Mouse (Mus musculus) midbrain, embryonic 12.5 days (tissue): ENCODE results near the gene Cd300e. TPM values are rescaled to one million over a fixed set of nuclear protein-coding genes. Genes with fewer than 3 reads are reported as not detected.

Experiments
- ATAC-seq: fragments of 200-750 bp; cut with Nextera tagmentation; 2 replicates; pipeline ENCODE4 v1.8.0; 2017; ENCODE audit warnings: low read depth, moderate TSS enrichment, moderate library complexity; ENCODE audit not compliant: low FRiP score
- H3K27ac ChIP-seq: fragments of 300-500 bp; sonication (generic); replicated peaks from 2 replicates; pipeline ENCODE4 v1.5.1; 2016; ENCODE audit warnings: mild to moderate bottlenecking
- H3K27me3 ChIP-seq: fragments of 300-500 bp; sonication (generic); 2 replicates; pipeline ENCODE4 v1.6.1; 2016; ENCODE audit warnings: mild to moderate bottlenecking
- H3K36me3 ChIP-seq: fragments of 300-500 bp; sonication (generic); 2 replicates; pipeline ENCODE4 v1.6.1; 2016
- H3K4me1 ChIP-seq: fragments of 300-500 bp; sonication (generic); 2 replicates; pipeline ENCODE4 v1.6.1; 2016
- H3K4me2 ChIP-seq: fragments of 300-500 bp; sonication (generic); replicated peaks from 2 replicates; pipeline ENCODE4 v1.6.1; 2016; ENCODE audit warnings: mild to moderate bottlenecking, moderate library complexity
- H3K4me3 ChIP-seq: fragments of 300-500 bp; sonication (generic); 2 replicates; pipeline ENCODE4 v1.5.1; 2016; ENCODE audit warnings: mild to moderate bottlenecking
- H3K9ac ChIP-seq: fragments of 300-500 bp; sonication (generic); replicated peaks from 2 replicates; pipeline ENCODE4 v1.6.1; 2016; ENCODE audit warnings: mild to moderate bottlenecking, moderate library complexity
- H3K9me3 ChIP-seq: fragments of 300-500 bp; sonication (generic); 2 replicates; pipeline ENCODE4 v1.6.1; 2016; ENCODE audit warnings: mild to moderate bottlenecking
- WGBS: fragments of 180-500 bp; shearing (Covaris S2); methylation state at CpG from one replicate; pipeline ENCODE4 v1.1.7; 2016; 5-methylcytosine and 5-hydroxymethylcytosine counted together
- polyA plus RNA-seq: library from polyadenylated mRNA; unstranded; fragments of >200 nt; fragmentation: Nextera tagmentation; extraction: Ambion mirVana; gene quantifications from 2 replicates; pipeline ENCODE4 v1.2.1, GENCODE M21; 2016

Cd300e gene
- not detected in 2 replicates for polyA plus RNA-seq

GRCm38 (mm10) chr11:115062077-115062476, at the start of gene Cd300e:
TSS of gene Cd300e (minus strand) at chr11:115062177.
- no peak for ATAC-seq
- no peaks in the 10 kb centered on the region for H3K4me1 ChIP-seq
- peaks cover 17% of the 10 kb centered on the region for H3K27me3 ChIP-seq
- no peak within 1 kb of the TSS for H3K4me2 ChIP-seq
- no peak within 1 kb of the TSS for H3K9ac ChIP-seq
- H3K9me3 ChIP-seq, result no peaks in the 10 kb centered on the region
- H3K4me3 ChIP-seq, result no peak within 1 kb of the TSS
- 33% methylated on average over 5 of the region's 5 CpGs for WGBS
- no peak within 1 kb of the TSS for H3K27ac ChIP-seq
- no peaks in the 10 kb centered on the region for H3K36me3 ChIP-seq

GRCm38 (mm10) chr11:115110271-115110670, 48.3 kb upstream of the Cd300e start:
- Histone ChIP-seq H3K27me3 (peaks cover 9% of the 10 kb centered on the region; the same call in 1 of the 2 replicates), H3K9ac (no peak overlapping the region), H3K4me1 (peaks cover 12% of the 10 kb centered on the region), H3K36me3 (no peaks in the 10 kb centered on the region), H3K4me2 (no peak overlapping the region), H3K9me3 (no peaks in the 10 kb centered on the region), H3K27ac (no peak overlapping the region), H3K4me3 (no peak overlapping the region)
- no peak for ATAC-seq
- 88% methylated on average over 4 of the region's 5 CpGs for WGBS

GRCm38 (mm10) chr11:115108176-115108575, 46.2 kb upstream of the Cd300e start:
- Histone ChIP-seq H3K27ac (no peak overlapping the region), H3K4me1 (peaks cover 12% of the 10 kb centered on the region), H3K9ac (no peak overlapping the region), H3K4me2 (no peak overlapping the region), H3K36me3 (no peaks in the 10 kb centered on the region), H3K9me3 (no peaks in the 10 kb centered on the region), H3K4me3 (no peak overlapping the region), H3K27me3 (peaks cover 9% of the 10 kb centered on the region; the same call in 1 of the 2 replicates)
- WGBS, result 93% methylated on average over 8 of the region's 8 CpGs
- no peak for ATAC-seq

GRCm38 (mm10) chr11:115107403-115107916, 45.5 kb upstream of the Cd300e start:
- Histone ChIP-seq H3K36me3 (no peaks in the 10 kb centered on the region), H3K27ac (no peak overlapping the region), H3K9ac (no peak overlapping the region), H3K27me3 (peaks cover 9% of the 10 kb centered on the region; the same call in 1 of the 2 replicates), H3K4me1 (peaks cover 12% of the 10 kb centered on the region), H3K4me2 (no peak overlapping the region), H3K9me3 (no peaks in the 10 kb centered on the region), H3K4me3 (no peak overlapping the region)
- 48% methylated on average over 4 of the region's 4 CpGs for WGBS
- ATAC-seq, result no peak

- peaks cover 12% of the 10 kb centered on the region for H3K4me1 ChIP-seq
- H3K4me2 ChIP-seq, result no peak overlapping the region
- H3K9me3 ChIP-seq, result no peaks in the 10 kb centered on the region
- H3K36me3 ChIP-seq, result no peaks in the 10 kb centered on the region
- WGBS, result 91% methylated on average over 2 of the region's 2 CpGs
- no peak overlapping the region for H3K9ac ChIP-seq
- no peak overlapping the region for H3K27ac ChIP-seq
- H3K4me3 ChIP-seq, result no peak overlapping the region
- no peak for ATAC-seq
- H3K27me3 ChIP-seq, result peaks cover 9% of the 10 kb centered on the region; the same call in 1 of the 2 replicates
These were observed 44.7 kb upstream of the Cd300e start for GRCm38 (mm10) chr11:115106638-115107037.

GRCm38 (mm10) chr11:115104769-115105563, 43.0 kb upstream of the Cd300e start:
- H3K4me1 ChIP-seq, result peaks cover 12% of the 10 kb centered on the region
- H3K4me2 ChIP-seq, result no peak overlapping the region
- H3K36me3 ChIP-seq, result no peaks in the 10 kb centered on the region
- no peaks in the 10 kb centered on the region for H3K9me3 ChIP-seq
- H3K4me3 ChIP-seq, result no peak overlapping the region
- no peak overlapping the region for H3K27ac ChIP-seq
- no peak for ATAC-seq
- 65% methylated on average over 8 of the region's 8 CpGs for WGBS
- no peak overlapping the region for H3K9ac ChIP-seq
- H3K27me3 ChIP-seq, result peaks cover 9% of the 10 kb centered on the region; the same call in 1 of the 2 replicates

GRCm38 (mm10) chr11:115103470-115104413, 41.8 kb upstream of the Cd300e start:
- Histone ChIP-seq H3K9me3 (no peaks in the 10 kb centered on the region), H3K4me2 (no peak overlapping the region), H3K27me3 (peaks cover 9% of the 10 kb centered on the region; the same call in 1 of the 2 replicates), H3K27ac (no peak overlapping the region), H3K36me3 (no peaks in the 10 kb centered on the region), H3K9ac (no peak overlapping the region), H3K4me1 (peaks cover 12% of the 10 kb centered on the region), H3K4me3 (no peak overlapping the region)
- no peak for ATAC-seq
- 81% methylated on average over 25 of the region's 25 CpGs for WGBS

- Histone ChIP-seq H3K36me3 (no peaks in the 10 kb centered on the region), H3K4me1 (peaks cover 3% of the 10 kb centered on the region), H3K9ac (no peak overlapping the region), H3K4me3 (no peak overlapping the region), H3K27me3 (no peaks in the 10 kb centered on the region), H3K4me2 (no peak overlapping the region), H3K27ac (no peak overlapping the region), H3K9me3 (no peaks in the 10 kb centered on the region)
- no peak for ATAC-seq
- 94% methylated on average over 9 of the region's 9 CpGs for WGBS
These were observed 40.1 kb upstream of the Cd300e start for GRCm38 (mm10) chr11:115102116-115102515.

GRCm38 (mm10) chr11:115101615-115102051, 39.7 kb upstream of the Cd300e start:
- Histone ChIP-seq H3K4me2 (no peak overlapping the region), H3K9me3 (no peaks in the 10 kb centered on the region), H3K4me3 (no peak overlapping the region), H3K27me3 (no peaks in the 10 kb centered on the region), H3K36me3 (no peaks in the 10 kb centered on the region), H3K9ac (no peak overlapping the region), H3K27ac (no peak overlapping the region), H3K4me1 (no peaks in the 10 kb centered on the region)
- WGBS, result 68% methylated on average over 6 of the region's 6 CpGs
- no peak for ATAC-seq

GRCm38 (mm10) chr11:115100741-115101140, 38.8 kb upstream of the Cd300e start:
- 75% methylated on average over 7 of the region's 7 CpGs for WGBS
- no peak for ATAC-seq

GRCm38 (mm10) chr11:115100032-115100621, 38.1 kb upstream of the Cd300e start:
- WGBS, result 77% methylated on average over 5 of the region's 5 CpGs
- H3K4me3 ChIP-seq, result no peak overlapping the region
- no peak overlapping the region for H3K4me2 ChIP-seq

More at GRCm38 (mm10) chr11:115100741-115101140, 38.8 kb upstream of the Cd300e start:
- H3K27ac ChIP-seq, result no peak overlapping the region
- no peaks in the 10 kb centered on the region for H3K9me3 ChIP-seq
- H3K4me1 ChIP-seq, result no peaks in the 10 kb centered on the region
- H3K4me3 ChIP-seq, result no peak overlapping the region
- no peaks in the 10 kb centered on the region for H3K27me3 ChIP-seq
- H3K36me3 ChIP-seq, result no peaks in the 10 kb centered on the region
- no peak overlapping the region for H3K4me2 ChIP-seq
- H3K9ac ChIP-seq, result no peak overlapping the region

More at GRCm38 (mm10) chr11:115100032-115100621, 38.1 kb upstream of the Cd300e start:
- no peaks in the 10 kb centered on the region for H3K27me3 ChIP-seq
- H3K4me1 ChIP-seq, result no peaks in the 10 kb centered on the region
- H3K9ac ChIP-seq, result no peak overlapping the region
- H3K9me3 ChIP-seq, result no peaks in the 10 kb centered on the region
- no peak overlapping the region for H3K27ac ChIP-seq
- H3K36me3 ChIP-seq, result no peaks in the 10 kb centered on the region
- ATAC-seq, result no peak
